Comparison of ENCODE assay signal across 8 mouse cellular contexts in genomic region chr2:84826488-84827282, GRCm38 (mm10). TPM values are rescaled to one million over a fixed set of nuclear protein-coding genes. Genes with fewer than 3 reads are reported as not detected.
A peak's percentile ranks its signal among the peaks of the same experiment; 100 is the strongest.
DNase-seq lines count a peak whose midpoint lies in the region; ATAC-seq lines count a peak whose summit lies in the region.

TSS of gene Timm10 (plus strand) at chr2:84826997.

- ATAC-seq in megakaryocyte progenitor cell, adult 5-6 weeks (replicated peaks; ENCODE audit: poor library complexity): peak; percentile 90

- peak; percentile 98 for DNase-seq in adipocyte (ENCODE audit: low spot score)
- DNase-seq in embryo, embryonic 10 days (ENCODE audit: low spot score): peak; percentile 95
- DNase-seq in gastrocnemius, postnatal 10 days: peak; percentile 74
- DNase-seq in induced T-regulatory cell, adult 2 months (ENCODE audit: low read depth): peak; percentile 89
- DNase-seq in left cerebral cortex, adult 9 months (ENCODE audit: low spot score in 2 of 2): peak; percentile 88 to 93
- DNase-seq in right cerebral cortex, postnatal 14 days: peak; percentile 82
- peak; percentile 72 to 86 for DNase-seq in urinary bladder, postnatal 36 days (ENCODE audit: low spot score in 2 of 2)

RNA-seq across cellular contexts. Expression of gene Timm10, which starts in this region (rescaled TPM):
- 10 to 100 TPM; 42.9 to 46.1 TPM for total RNA-seq in gastrocnemius, postnatal 10 days (2021)
- total RNA-seq in megakaryocyte progenitor cell, adult 5-6 weeks (2015): 40.2 and 55.6 TPM in 2 replicates
- 39.6 and 46.2 TPM in 2 replicates for total RNA-seq in megakaryocyte progenitor cell, adult 5-6 weeks (2017)

Comparison
In these comparisons a context has a peak if more than half of its experiments do, and no peak if none do; other contexts are left out.
1. Peak in every context shown above with its lines: DNase-seq and ATAC-seq.